Mouse (Mus musculus): ENCODE results near the gene 4933414I15Rik. TPM values are rescaled to one million over a fixed set of nuclear protein-coding genes. Genes with fewer than 3 reads are reported as not detected.

The 4933414I15Rik gene
- not detected in 2 replicates for polyA plus RNA-seq (2016; fragmentation: Nextera tagmentation; extraction: Ambion mirVana)

DNA sequence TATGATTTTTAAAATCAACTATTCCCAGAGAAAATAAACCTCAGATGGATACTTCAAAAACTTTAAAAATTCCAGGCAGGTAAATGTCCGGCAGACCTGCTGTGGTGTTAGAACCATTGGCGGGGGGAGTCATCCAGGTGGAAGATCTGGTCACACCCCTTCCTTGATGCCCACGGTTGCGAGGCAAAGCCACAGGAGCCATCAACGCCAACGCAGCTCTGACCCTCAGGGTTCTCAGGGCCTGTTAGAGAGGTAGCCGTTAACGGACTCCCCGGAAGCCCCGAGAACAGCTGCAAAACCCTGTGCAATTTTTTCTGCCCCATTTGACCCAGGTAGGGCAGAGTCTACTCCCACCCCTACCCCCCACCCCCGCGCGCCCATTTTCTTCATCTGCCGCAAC is at the start of gene 4933414I15Rik:
Gene 4933414I15Rik, minus strand, starts transcription at position 260 of the 400 bp plus-strand sequence.
- 0 out of 2 replicates have a peak, but pooled peaks cover 7% of the 10 kb centered on the region for H3K27me3 ChIP-seq (ENCODE audit: insufficient read depth, poor library complexity, severe bottlenecking)
- no peak within 1 kb of the TSS for H3K4me3 ChIP-seq
- no peaks in the 10 kb centered on the region for H3K9me3 ChIP-seq
- no peak within 1 kb of the TSS for H3K27ac ChIP-seq
- H3K4me1 ChIP-seq (replicated peaks) = no peaks in the 10 kb centered on the region
- 81% methylated on average over 14 of the region's 14 CpGs for WGBS
- no peaks in the 10 kb centered on the region for H3K36me3 ChIP-seq
- no peak for DNase-seq (ENCODE audit: low spot score)

DNA sequence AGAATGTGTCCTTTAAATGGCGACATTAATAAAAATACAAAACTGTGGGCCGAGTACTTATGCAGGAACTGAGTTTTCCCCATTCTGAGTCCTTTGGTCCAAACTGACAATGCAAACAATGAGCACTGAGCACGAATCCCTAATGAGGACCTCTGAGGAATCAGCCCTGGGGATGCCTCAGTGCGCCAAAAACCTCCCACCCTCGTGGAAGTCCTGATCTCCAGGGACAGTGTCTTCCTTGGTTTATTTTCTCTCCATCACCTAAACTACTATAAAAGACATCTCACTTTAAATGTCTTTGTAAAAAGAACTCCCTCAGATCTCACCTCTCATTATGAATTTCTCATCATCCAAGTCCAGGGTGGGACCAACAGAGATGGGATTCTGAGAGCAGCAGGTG is 38.1 kb upstream of the 4933414I15Rik start, which contains the start of gene Olfr1377:
Gene Olfr1377, plus strand, starts transcription at position 301 of the 400 bp plus-strand sequence.
- 65% methylated on average over 5 of the region's 5 CpGs for WGBS
- no peak for DNase-seq (ENCODE audit: low spot score)
- H3K4me1 ChIP-seq (replicated peaks) = no peaks in the 10 kb centered on the region
- no peak within 1 kb of the TSS for H3K27ac ChIP-seq
- H3K9me3 ChIP-seq = no peaks in the 10 kb centered on the region
- H3K4me3 ChIP-seq = no peak within 1 kb of the TSS
- H3K36me3 ChIP-seq = no peaks in the 10 kb centered on the region
- H3K27me3 ChIP-seq (ENCODE audit: insufficient read depth, poor library complexity, severe bottlenecking) = no peaks in the 10 kb centered on the region

DNA sequence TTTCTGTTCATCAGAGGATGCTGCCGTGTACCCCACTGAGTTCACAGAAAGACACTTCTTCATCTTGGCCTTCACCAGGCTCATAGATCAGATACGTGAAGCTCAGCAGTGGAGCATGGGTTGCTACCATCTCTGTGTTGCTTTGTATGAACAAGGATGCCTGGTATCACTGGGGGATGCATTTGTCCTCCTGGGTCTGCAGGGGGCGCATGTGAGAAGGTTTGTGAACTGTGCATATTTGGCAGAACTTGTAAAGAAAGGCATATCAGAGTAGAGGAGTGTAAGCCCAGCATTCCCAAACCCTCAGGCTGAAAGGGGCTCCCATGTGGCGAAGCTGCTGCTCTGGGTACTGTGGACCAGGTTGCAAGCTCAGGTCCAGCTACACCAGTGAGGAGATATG is 33.7 kb upstream of the 4933414I15Rik start:
- peak; percentile 7 for DNase-seq (ENCODE audit: low spot score)
- H3K27ac ChIP-seq = no peak overlapping the region

DNA sequence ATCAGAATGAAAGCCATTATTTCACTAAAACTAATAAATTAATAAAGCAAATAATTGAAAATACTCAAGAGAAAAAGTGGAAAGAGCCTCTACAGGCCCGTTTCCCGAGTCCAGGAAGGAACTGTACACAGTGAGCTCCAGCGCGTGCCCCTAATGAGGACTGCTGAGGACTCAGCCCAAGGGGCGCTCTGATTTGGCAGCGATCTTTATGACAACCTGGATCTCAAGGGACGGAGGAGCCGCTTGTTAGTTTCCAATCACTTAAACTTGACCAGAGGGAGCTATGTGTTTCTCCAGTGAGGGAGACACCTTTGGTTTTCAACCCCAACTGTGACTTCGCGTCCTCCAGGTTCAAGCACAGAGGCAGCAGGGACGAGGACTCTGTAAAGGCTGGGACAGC is 22.7 kb upstream of the 4933414I15Rik start, which contains the start of gene Olfr1378:
Gene Olfr1378, plus strand, starts transcription at position 301 of the 400 bp plus-strand sequence.
- DNase-seq (ENCODE audit: low spot score) = no peak
- H3K4me1 ChIP-seq (replicated peaks) = no peaks in the 10 kb centered on the region

More for the DNA sequence above, 33.7 kb upstream of the 4933414I15Rik start:
- H3K36me3 ChIP-seq = no peaks in the 10 kb centered on the region
- WGBS = 74% methylated on average over 4 of the region's 4 CpGs
- H3K4me1 ChIP-seq (replicated peaks) = no peaks in the 10 kb centered on the region
- no peaks in the 10 kb centered on the region for H3K9me3 ChIP-seq
- H3K27me3 ChIP-seq (ENCODE audit: insufficient read depth, poor library complexity, severe bottlenecking) = no peaks in the 10 kb centered on the region
- H3K4me3 ChIP-seq = no peak overlapping the region

DNA sequence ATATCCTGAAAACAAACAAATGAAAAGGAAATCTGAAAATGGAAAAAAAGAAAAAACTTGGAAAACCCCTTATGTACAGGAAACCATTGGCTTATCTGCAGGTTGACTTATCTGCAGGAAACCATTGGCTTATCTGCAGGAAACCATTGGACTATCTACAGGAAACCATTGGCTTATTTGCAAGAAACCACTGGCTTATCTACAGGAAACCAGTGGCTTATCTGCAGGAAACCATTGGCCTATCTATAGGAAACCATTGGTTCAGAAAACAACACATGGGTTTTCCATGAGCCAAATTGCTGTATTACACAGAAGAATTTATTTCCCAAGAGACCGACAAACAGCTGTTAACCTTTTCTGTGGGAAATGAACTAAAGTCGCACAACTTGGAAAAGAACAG is 21.3 kb upstream of the 4933414I15Rik start:
- 88% methylated on average over 2 of the region's 2 CpGs for WGBS

More for the DNA sequence above, 22.7 kb upstream of the 4933414I15Rik start, which contains the start of gene Olfr1378:
- H3K9me3 ChIP-seq = no peaks in the 10 kb centered on the region
- H3K27me3 ChIP-seq (ENCODE audit: insufficient read depth, poor library complexity, severe bottlenecking) = no peaks in the 10 kb centered on the region
- no peak within 1 kb of the TSS for H3K4me3 ChIP-seq
- H3K27ac ChIP-seq = no peak within 1 kb of the TSS
- WGBS = 89% methylated on average over 11 of the region's 11 CpGs
- no peaks in the 10 kb centered on the region for H3K36me3 ChIP-seq

DNA sequence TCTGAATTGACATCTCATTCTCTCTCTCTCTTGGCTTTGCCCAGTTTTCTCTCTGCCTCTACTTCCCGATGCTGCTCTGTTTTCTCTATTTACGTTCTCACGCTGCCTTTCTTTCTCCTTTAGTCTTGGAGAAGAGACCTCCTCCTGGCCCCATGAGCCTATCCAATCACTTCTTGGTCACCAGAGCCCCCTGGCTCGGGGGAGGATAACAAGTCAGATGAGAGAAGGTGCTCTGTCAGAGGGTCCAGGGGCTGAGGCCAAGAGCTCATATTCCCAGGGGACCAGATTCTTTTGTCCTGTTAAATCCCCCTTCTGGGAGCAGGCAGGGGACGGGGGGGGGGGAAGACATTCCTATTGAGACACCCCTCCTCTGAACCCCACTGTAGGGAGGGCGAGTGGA is 10.1 kb upstream of the 4933414I15Rik start, which contains the start of gene Prop1:
Gene Prop1, minus strand, starts transcription at position 101 of the 400 bp plus-strand sequence.
- no peaks in the 10 kb centered on the region for H3K9me3 ChIP-seq
- H3K27me3 ChIP-seq (ENCODE audit: insufficient read depth, poor library complexity, severe bottlenecking) = 0 out of 2 replicates have a peak, but pooled peaks cover 4% of the 10 kb centered on the region
- DNase-seq (ENCODE audit: low spot score) = no peak
- no peak within 1 kb of the TSS for H3K27ac ChIP-seq
- no peaks in the 10 kb centered on the region for H3K36me3 ChIP-seq
- 64% methylated on average over 6 of the region's 6 CpGs for WGBS
- H3K4me1 ChIP-seq (replicated peaks) = no peaks in the 10 kb centered on the region
- no peak within 1 kb of the TSS for H3K4me3 ChIP-seq

More for the DNA sequence above, 21.3 kb upstream of the 4933414I15Rik start:
- Histone ChIP-seq H3K36me3 (no peaks in the 10 kb centered on the region), H3K4me1 (replicated peaks) (no peaks in the 10 kb centered on the region), H3K27me3 (ENCODE audit: insufficient read depth, poor library complexity, severe bottlenecking) (no peaks in the 10 kb centered on the region), H3K27ac (no peak overlapping the region), H3K9me3 (no peaks in the 10 kb centered on the region), H3K4me3 (no peak overlapping the region)
- no peak for DNase-seq (ENCODE audit: low spot score)

DNA sequence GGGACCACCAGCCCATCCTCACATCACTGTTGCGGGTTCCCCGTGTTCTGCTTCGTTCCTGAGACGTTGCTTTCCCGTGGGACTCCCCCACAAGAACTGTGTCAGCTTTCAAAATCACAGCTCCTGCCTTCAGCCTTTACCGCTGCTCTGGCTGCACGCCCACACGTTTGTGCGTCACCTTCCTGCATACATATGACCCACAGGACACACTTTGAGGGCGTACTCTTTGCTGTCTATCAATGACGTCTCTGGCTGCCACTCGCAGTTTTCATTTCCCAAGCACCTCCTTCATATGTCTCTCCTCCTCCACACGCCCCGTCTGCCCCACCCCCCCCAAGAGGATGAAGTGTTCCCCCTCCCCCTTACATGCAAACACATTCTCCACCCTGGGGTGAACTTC is 8.7 kb upstream of the 4933414I15Rik start:
- WGBS = 79% methylated on average over 14 of the region's 14 CpGs
- no peaks in the 10 kb centered on the region for H3K4me1 ChIP-seq (replicated peaks)
- DNase-seq (ENCODE audit: low spot score) = no peak
- no peak overlapping the region for H3K27ac ChIP-seq
- H3K9me3 ChIP-seq = no peaks in the 10 kb centered on the region
- no peaks in the 10 kb centered on the region for H3K36me3 ChIP-seq
- 0 out of 2 replicates have a peak, but pooled peaks cover 4% of the 10 kb centered on the region for H3K27me3 ChIP-seq (ENCODE audit: insufficient read depth, poor library complexity, severe bottlenecking)
- no peak overlapping the region for H3K4me3 ChIP-seq

DNA sequence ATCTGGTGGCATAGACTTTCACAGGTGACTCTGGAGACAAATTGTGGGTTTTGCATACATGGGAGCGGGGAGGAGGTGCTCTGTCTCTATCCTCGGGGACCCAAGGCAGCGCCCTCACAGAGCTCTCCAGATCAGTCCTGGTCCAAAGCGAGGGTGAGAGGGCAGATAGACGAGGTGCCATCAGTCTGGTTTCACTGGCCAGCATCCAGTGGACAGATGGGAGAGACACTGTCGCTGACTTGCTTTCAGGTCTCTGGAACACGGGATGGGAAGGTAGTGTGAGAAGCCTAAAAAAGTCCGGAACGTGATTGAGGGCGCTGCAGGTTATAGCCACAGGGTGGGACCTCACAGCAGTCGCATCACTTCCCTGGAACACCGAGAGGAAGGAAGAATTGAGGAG is 1.2 kb downstream of the 4933414I15Rik start:
- H3K9me3 ChIP-seq = no peaks in the 10 kb centered on the region
- H3K27ac ChIP-seq = no peak overlapping the region
- H3K36me3 ChIP-seq = no peaks in the 10 kb centered on the region
- WGBS = 75% methylated on average over 12 of the region's 12 CpGs
- no peak for DNase-seq (ENCODE audit: low spot score)
- H3K4me3 ChIP-seq = no peak overlapping the region
- H3K4me1 ChIP-seq (replicated peaks) = no peaks in the 10 kb centered on the region
- 0 out of 2 replicates have a peak, but pooled peaks cover 7% of the 10 kb centered on the region for H3K27me3 ChIP-seq (ENCODE audit: insufficient read depth, poor library complexity, severe bottlenecking)

DNA sequence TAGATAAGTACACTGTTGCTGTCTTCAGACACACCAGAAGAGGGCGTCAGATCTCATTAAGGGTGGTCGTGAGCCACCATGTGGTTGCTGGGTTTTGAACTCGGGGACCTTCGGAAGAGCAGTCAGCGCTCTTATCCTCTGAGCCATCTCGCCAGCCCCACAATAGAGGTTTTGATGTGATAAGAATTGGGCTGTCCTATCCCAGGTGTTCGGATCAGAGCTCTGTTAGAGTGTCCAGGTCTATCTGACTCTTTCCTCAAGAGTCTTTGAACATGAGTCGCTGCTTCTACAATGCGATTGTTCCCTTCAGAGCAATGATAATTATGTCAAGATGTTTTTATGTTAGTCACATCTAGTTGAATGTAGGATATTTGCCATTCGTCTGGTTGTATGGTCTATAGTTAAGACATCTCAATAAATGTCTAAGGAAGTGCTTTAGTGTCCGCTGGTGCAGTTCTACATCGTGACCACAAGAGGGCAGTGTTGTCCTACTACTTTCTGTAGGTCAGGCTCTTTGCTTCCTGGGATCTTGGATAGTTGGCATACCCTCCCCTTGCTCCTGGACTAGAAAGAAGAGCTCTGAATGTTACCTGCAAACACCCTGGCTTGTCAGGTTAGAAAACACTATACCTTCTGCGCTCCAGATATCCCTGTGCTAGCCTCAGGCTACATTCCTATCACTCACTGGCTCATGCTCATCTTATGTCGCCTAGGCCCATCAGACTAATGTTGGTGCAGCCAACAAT is 3.8 kb downstream of the 4933414I15Rik start:
- H3K27me3 ChIP-seq (ENCODE audit: insufficient read depth, poor library complexity, severe bottlenecking) = 0 out of 2 replicates have a peak, but pooled peaks cover 7% of the 10 kb centered on the region
- H3K9me3 ChIP-seq = no peaks in the 10 kb centered on the region
- H3K4me1 ChIP-seq (replicated peaks) = no peaks in the 10 kb centered on the region
- H3K4me3 ChIP-seq = no peak overlapping the region
- no peak overlapping the region for H3K27ac ChIP-seq
- peak; percentile 42 for DNase-seq (ENCODE audit: low spot score)
- H3K36me3 ChIP-seq = no peaks in the 10 kb centered on the region
- WGBS = 39% methylated on average over 14 of the region's 14 CpGs

DNA sequence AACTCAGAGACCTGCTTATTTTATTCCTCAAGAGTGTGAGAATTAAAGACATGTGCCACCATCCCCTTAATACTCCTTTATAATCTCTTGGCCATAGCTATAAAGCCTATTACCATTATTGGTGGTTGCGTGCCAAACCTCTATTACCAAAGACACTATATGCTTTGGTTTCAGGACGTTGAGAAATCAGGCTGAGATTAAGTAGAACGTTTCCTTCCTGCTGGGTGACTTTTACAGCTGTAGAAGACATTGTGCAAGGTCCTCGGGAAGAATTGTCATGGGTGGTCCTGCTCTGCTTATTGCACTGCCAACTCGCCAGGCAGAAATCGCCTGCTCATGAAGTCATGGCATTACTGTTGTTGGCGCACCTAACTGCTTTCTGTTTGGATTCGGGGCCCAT is 5.1 kb downstream of the 4933414I15Rik start:
- no peaks in the 10 kb centered on the region for H3K4me1 ChIP-seq (replicated peaks)
- no peak overlapping the region for H3K4me3 ChIP-seq
- no peak for DNase-seq (ENCODE audit: low spot score)
- H3K27me3 ChIP-seq (ENCODE audit: insufficient read depth, poor library complexity, severe bottlenecking) = 0 out of 2 replicates have a peak, but pooled peaks cover 4% of the 10 kb centered on the region
- no peaks in the 10 kb centered on the region for H3K9me3 ChIP-seq
- H3K36me3 ChIP-seq = no peaks in the 10 kb centered on the region
- no peak overlapping the region for H3K27ac ChIP-seq
- 84% methylated on average over 8 of the region's 8 CpGs for WGBS

DNA sequence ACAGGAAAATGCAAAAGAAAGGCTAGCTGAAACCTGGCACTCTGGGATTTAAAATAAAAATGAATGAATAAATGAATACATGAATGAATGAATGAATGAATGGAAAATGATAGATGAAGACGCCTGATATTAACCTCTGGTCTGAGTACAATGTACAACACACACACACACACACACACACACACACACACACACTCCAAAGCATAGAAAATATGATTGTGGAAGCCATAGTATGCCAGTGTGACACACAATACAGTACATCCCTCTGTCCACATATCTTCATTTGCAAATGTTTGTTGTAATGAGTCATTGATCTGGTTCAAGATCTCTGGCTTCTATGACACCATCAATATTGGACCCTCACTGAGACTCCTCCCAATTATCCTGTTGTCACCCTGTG is 11.5 kb downstream of the 4933414I15Rik start:
- Histone ChIP-seq H3K36me3 (no peaks in the 10 kb centered on the region), H3K4me3 (peak overlapping the region; percentile 70), H3K9me3 (no peaks in the 10 kb centered on the region), H3K27ac (peak overlapping the region; percentile 86), H3K27me3 (ENCODE audit: insufficient read depth, poor library complexity, severe bottlenecking) (peaks cover 20% of the 10 kb centered on the region), H3K4me1 (replicated peaks) (peaks cover 11% of the 10 kb centered on the region)
- WGBS = 80% methylated on average over 1 of the region's 1 CpGs
- no peak for DNase-seq (ENCODE audit: low spot score)

DNA sequence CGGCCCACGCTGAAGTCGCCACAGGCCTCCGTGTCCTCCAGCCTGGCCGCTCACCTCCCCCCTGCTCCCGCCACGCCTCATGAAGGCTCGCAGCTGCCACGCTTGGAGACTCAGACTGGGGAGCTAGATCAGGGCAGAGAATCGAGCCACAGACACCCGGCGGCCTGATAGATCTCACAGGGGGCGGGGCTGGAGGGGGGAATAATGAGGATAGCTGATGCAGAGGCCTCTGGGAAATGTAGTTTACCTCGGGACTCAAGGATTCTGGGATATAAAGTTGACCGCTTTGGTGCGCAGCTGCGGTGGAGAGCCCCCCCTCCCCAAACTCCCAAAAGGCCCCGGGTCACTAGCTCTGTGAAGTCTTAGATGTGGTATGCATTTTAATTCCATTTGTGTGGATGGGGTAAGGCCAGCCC is 12.1 kb downstream of the 4933414I15Rik start, which contains the start of gene Zfp354b:
Gene Zfp354b, minus strand, starts transcription at position 183 of the 416 bp plus-strand sequence.
- no peaks in the 10 kb centered on the region for H3K9me3 ChIP-seq
- peaks cover 11% of the 10 kb centered on the region for H3K4me1 ChIP-seq (replicated peaks)
- WGBS = under 1% methylated on average over 18 of the region's 18 CpGs
- peak within 1 kb of the TSS; percentile 86 for H3K27ac ChIP-seq
- peak within 1 kb of the TSS; percentile 70 for H3K4me3 ChIP-seq
- H3K36me3 ChIP-seq = no peaks in the 10 kb centered on the region
- H3K27me3 ChIP-seq (ENCODE audit: insufficient read depth, poor library complexity, severe bottlenecking) = peaks cover 20% of the 10 kb centered on the region
- DNase-seq (ENCODE audit: low spot score) = peak; percentile 91

DNA sequence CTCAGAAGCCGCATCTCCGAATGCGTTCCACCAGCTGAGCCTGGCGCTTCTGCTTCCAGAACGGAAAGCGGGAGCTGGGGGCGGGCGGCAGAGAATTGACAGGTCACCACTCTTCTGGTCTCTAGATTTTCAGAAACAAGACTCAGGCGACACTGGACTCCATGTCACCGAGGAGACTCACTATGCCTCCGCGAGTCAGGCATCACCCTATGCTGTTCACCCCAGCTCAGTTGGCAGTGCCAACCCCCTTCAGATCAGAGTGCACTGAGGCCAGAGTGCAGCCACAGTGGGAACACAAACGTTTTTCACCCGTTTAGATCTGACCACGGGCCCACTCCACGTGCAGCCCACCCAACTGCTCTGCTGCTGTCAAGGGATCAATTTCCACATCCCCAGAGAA is 12.5 kb downstream of the 4933414I15Rik start:
- H3K4me3 ChIP-seq = peak overlapping the region; percentile 70
- peak overlapping the region; percentile 86 for H3K27ac ChIP-seq
- DNase-seq (ENCODE audit: low spot score) = no peak
- WGBS = 1% methylated on average over 16 of the region's 16 CpGs
- H3K4me1 ChIP-seq (replicated peaks) = peaks cover 11% of the 10 kb centered on the region
- peaks cover 20% of the 10 kb centered on the region for H3K27me3 ChIP-seq (ENCODE audit: insufficient read depth, poor library complexity, severe bottlenecking)
- H3K9me3 ChIP-seq = no peaks in the 10 kb centered on the region
- no peaks in the 10 kb centered on the region for H3K36me3 ChIP-seq

Data from hindbrain, embryonic 10.5 days (tissue).